Mouse (Mus musculus): ENCODE results near the gene Tcerg1l. TPM values are rescaled to one million over a fixed set of nuclear protein-coding genes. Genes with fewer than 3 reads are reported as not detected.

The Tcerg1l gene
- total and polyA plus RNA-seq, 3 experiments, result 0.13 to 0.81 (median 0.40) TPM

DNA sequence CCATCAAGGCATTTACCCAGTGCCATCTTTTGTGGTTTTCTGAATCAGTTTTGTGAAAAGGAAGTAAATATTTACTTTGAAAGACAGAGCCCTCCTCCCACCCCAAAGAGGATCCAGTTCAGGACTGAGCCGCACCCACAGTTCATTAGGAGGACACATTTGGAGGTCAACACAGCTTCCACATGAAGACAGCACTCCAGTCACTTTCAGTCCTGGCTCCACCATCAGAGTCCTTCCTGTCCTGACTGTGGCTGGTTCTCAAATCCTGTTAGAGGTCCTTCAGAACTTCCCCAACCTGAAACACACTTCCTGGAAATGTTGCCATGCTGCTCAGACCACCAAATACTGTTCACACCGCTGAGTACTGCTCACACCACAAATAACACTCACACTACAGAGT, 201.4 kb downstream of the Tcerg1l start:
- TF ChIP-seq CHD2 (IDR thresholded peaks at IDR 0.05; ENCODE audit: low read length) (no peak), PAX5 (IDR thresholded peaks at IDR 0.05; ENCODE audit: low read length) (no peak), RAD21 (IDR thresholded peaks at IDR 0.05; ENCODE audit: low read depth, low read length) (no peak), SMC3 (IDR thresholded peaks at IDR 0.05; ENCODE audit: low read depth, low read length) (no peak), ETS1 (conservative IDR thresholded peaks at IDR 0.05; ENCODE audit: low read depth, low read length) (no peak), JUND (conservative IDR thresholded peaks at IDR 0.05; ENCODE audit: low read depth, low read length) (no peak), ZKSCAN1 (IDR thresholded peaks at IDR 0.05; ENCODE audit: borderline replicate concordance, low read depth, low read length) (no peak), CHD1 (IDR thresholded peaks at IDR 0.05; ENCODE audit: low read depth, low read length) (no peak), NRF1 (IDR thresholded peaks at IDR 0.05; ENCODE audit: low read depth, low read length) (no peak), ZNF384 (IDR thresholded peaks at IDR 0.05; ENCODE audit: low read depth, low read length) (no peak), ZMIZ1 (IDR thresholded peaks at IDR 0.05; ENCODE audit: low read depth, low read length) (no peak), MXI1 (IDR thresholded peaks at IDR 0.05; ENCODE audit: low read depth, low read length) (no peak)
- Histone ChIP-seq H3K27me3 (replicated peaks) (peaks cover 85% of the 10 kb centered on the region), H3K79me2 (replicated peaks; ENCODE audit: control insufficient read depth, extremely low read depth, insufficient read depth, poor library complexity, severe bottlenecking) (no peaks in the 10 kb centered on the region), H3K9me3 (replicated peaks; ENCODE audit: low read length) (no peaks in the 10 kb centered on the region), H3K9ac (ENCODE audit: insufficient read depth, low read depth) (no peak overlapping the region), H3K27ac (ENCODE audit: insufficient read depth, low read depth) (no peak overlapping the region), H3K4me1 (ENCODE audit: control insufficient read depth in 1 of 2, insufficient read depth in 2 of 2) (no peaks in the 10 kb centered on the region), H3K4me3 (replicated peaks in 1 of 3; ENCODE audit: low read depth in 2 of 3, low read length in 2 of 3, poor library complexity in 1 of 3) (no peak overlapping the region), H3K36me3 (replicated peaks in 1 of 2; ENCODE audit: control insufficient read depth in 1 of 2, insufficient read depth in 1 of 2, low read length in 1 of 2) (no peaks in the 10 kb centered on the region), H3K4me2 (ENCODE audit: insufficient read depth, low read depth, poor library complexity, severe bottlenecking) (no peak overlapping the region)
- in situ Hi-C loops (cut with MboI; ENCODE audit: low pct_ligation_motif_present, low pct_unique_long_range_greater_than_20kb, low sequenced_read_pairs), result no loop called here
- DNase-seq (ENCODE audit: extremely low read depth), result no peak
- dilution Hi-C loops (cut with MboI; ENCODE audit: extremely low pct_ligation_motif_present, extremely low pct_unique_long_range_greater_than_20kb, low sequenced_read_pairs), result no loop called here

DNA sequence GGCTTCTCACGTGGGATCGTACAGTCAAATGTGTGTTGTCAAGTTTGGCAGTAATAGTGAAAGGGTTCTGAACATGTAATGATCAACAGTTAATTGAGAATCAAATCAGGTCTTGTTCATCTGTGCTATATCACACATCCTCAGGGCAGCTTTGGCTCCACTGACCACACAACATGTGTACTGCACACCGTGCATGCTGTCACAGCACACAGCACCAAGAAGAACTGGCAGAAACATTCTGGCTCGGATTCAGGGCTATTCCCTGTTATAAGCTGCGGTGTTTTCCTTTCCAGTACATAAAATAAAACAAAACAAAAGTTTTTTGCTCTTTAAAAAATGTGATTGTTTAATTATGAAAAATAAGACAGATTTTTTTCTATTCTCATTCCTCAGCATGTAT, 213.3 kb downstream of the Tcerg1l start:
- TF ChIP-seq HCFC1 (IDR thresholded peaks at IDR 0.05; ENCODE audit: low read depth, low read length) (no peak), SMC3 (IDR thresholded peaks at IDR 0.05; ENCODE audit: low read depth, low read length) (no peak), MYC (IDR thresholded peaks at IDR 0.05; ENCODE audit: low read depth, low read length) (no peak), ZMIZ1 (IDR thresholded peaks at IDR 0.05; ENCODE audit: low read depth, low read length) (no peak), RAD21 (IDR thresholded peaks at IDR 0.05; ENCODE audit: low read depth, low read length) (no peak), GABPA (IDR thresholded peaks at IDR 0.05; ENCODE audit: insufficient replicate concordance, low read depth, low read length) (no peak), USF1 (IDR thresholded peaks at IDR 0.05; ENCODE audit: low read depth, low read length) (no peak), JUN (IDR thresholded peaks at IDR 0.05; ENCODE audit: insufficient read depth, low read depth, low read length) (no peak), MAX (IDR thresholded peaks at IDR 0.05; ENCODE audit: low read length) (no peak), KAT2A (IDR thresholded peaks at IDR 0.05; ENCODE audit: insufficient replicate concordance, low read length) (no peak), ZNF384 (IDR thresholded peaks at IDR 0.05; ENCODE audit: low read depth, low read length) (no peak), ZKSCAN1 (IDR thresholded peaks at IDR 0.05; ENCODE audit: borderline replicate concordance, low read depth, low read length) (no peak)
- Histone ChIP-seq H3K4me1 (ENCODE audit: control insufficient read depth in 1 of 2, insufficient read depth in 2 of 2) (no peaks in the 10 kb centered on the region), H3K4me3 (replicated peaks in 1 of 3; ENCODE audit: low read depth in 2 of 3, low read length in 2 of 3, poor library complexity in 1 of 3) (no peak overlapping the region), H3K79me2 (replicated peaks; ENCODE audit: control insufficient read depth, extremely low read depth, insufficient read depth, poor library complexity, severe bottlenecking) (no peaks in the 10 kb centered on the region), H3K36me3 (replicated peaks in 1 of 2; ENCODE audit: control insufficient read depth in 1 of 2, insufficient read depth in 1 of 2, low read length in 1 of 2) (no peaks in the 10 kb centered on the region), H3K9me3 (replicated peaks; ENCODE audit: low read length) (no peaks in the 10 kb centered on the region), H3K27ac (ENCODE audit: insufficient read depth, low read depth) (no peak overlapping the region), H3K9ac (ENCODE audit: insufficient read depth, low read depth) (no peak overlapping the region), H3K4me2 (ENCODE audit: insufficient read depth, low read depth, poor library complexity, severe bottlenecking) (no peak overlapping the region), H3K27me3 (replicated peaks) (peaks cover 79% of the 10 kb centered on the region)
- in situ Hi-C loops (cut with MboI; ENCODE audit: low pct_ligation_motif_present, low pct_unique_long_range_greater_than_20kb, low sequenced_read_pairs), result no loop called here
- dilution Hi-C loops (cut with MboI; ENCODE audit: extremely low pct_ligation_motif_present, extremely low pct_unique_long_range_greater_than_20kb, low sequenced_read_pairs), result no loop called here
- no peak for DNase-seq (ENCODE audit: extremely low read depth)

Data from CH12.LX (cell line).